Mouse (Mus musculus): ENCODE data around the gene Crhr1. TPM values are rescaled to one million over a fixed set of nuclear protein-coding genes. Genes with fewer than 3 reads are reported as not detected.
A peak's percentile ranks its signal among the peaks of the same experiment; 100 is the strongest.

The Crhr1 gene
- polyA plus RNA-seq, 1 experiment from 2014 or later = 3.0 TPM

- no peaks in the 10 kb centered on the region for H3K36me3 ChIP-seq (ENCODE audit: control insufficient read depth, insufficient read depth, low read length)
- H3K4me2 ChIP-seq (ENCODE audit: low read length) = no peak overlapping the region
- H3K9ac ChIP-seq (ENCODE audit: low read length) = no peak overlapping the region
- ATAC-seq = peak; percentile 86
- no peaks in the 10 kb centered on the region for H3K27me3 ChIP-seq (replicated peaks; ENCODE audit: control insufficient read depth, insufficient read depth, low read length)
- H3K4me1 ChIP-seq (ENCODE audit: control insufficient read depth, insufficient read depth, low read length) = peaks cover 8% of the 10 kb centered on the region
- WGBS = 19% methylated on average over 5 of the region's 5 CpGs
- no peak overlapping the region for H3K4me3 ChIP-seq (ENCODE audit: low read depth, low read length)
- peak overlapping the region; percentile 34; the same call in 1 of the 2 replicates for H3K27ac ChIP-seq (ENCODE audit: low read depth, low read length)
- H3K9me3 ChIP-seq (replicated peaks; ENCODE audit: control insufficient read depth, low read length) = no peaks in the 10 kb centered on the region
- peak; percentile 98 for DNase-seq (ENCODE audit: low spot score)
These were observed 26.3 kb upstream of the Crhr1 start for GRCm38 (mm10) chr11:104106329-104106728.

- no peak overlapping the region for H3K4me3 ChIP-seq (ENCODE audit: low read depth, low read length)
- no peaks in the 10 kb centered on the region for H3K27me3 ChIP-seq (replicated peaks; ENCODE audit: control insufficient read depth, insufficient read depth, low read length)
- no peaks in the 10 kb centered on the region for H3K36me3 ChIP-seq (ENCODE audit: control insufficient read depth, insufficient read depth, low read length)
- H3K9ac ChIP-seq (ENCODE audit: low read length) = no peak overlapping the region
- H3K9me3 ChIP-seq (replicated peaks; ENCODE audit: control insufficient read depth, low read length) = no peaks in the 10 kb centered on the region
- 65% methylated on average over 2 of the region's 2 CpGs for WGBS
- no peak overlapping the region for H3K4me2 ChIP-seq (ENCODE audit: low read length)
- ATAC-seq = no peak
- peak overlapping the region; percentile 30; the same call in 1 of the 2 replicates for H3K27ac ChIP-seq (ENCODE audit: low read depth, low read length)
- H3K4me1 ChIP-seq (ENCODE audit: control insufficient read depth, insufficient read depth, low read length) = peaks cover 8% of the 10 kb centered on the region
- DNase-seq (ENCODE audit: low spot score) = no peak
These were observed 25.7 kb upstream of the Crhr1 start for GRCm38 (mm10) chr11:104106969-104107368.

- H3K4me2 ChIP-seq (ENCODE audit: low read length) = no peak overlapping the region
- no peaks in the 10 kb centered on the region for H3K27me3 ChIP-seq (replicated peaks; ENCODE audit: control insufficient read depth, insufficient read depth, low read length)
- no peak overlapping the region for H3K4me3 ChIP-seq (ENCODE audit: low read depth, low read length)
- WGBS = 75% methylated on average over 1 of the region's 1 CpGs
- ATAC-seq (no peak), DNase-seq (ENCODE audit: low spot score) (no peak)
- H3K27ac ChIP-seq (ENCODE audit: low read depth, low read length) = no peak overlapping the region
- H3K9ac ChIP-seq (ENCODE audit: low read length) = no peak overlapping the region
- H3K4me1 ChIP-seq (ENCODE audit: control insufficient read depth, insufficient read depth, low read length) = no peaks in the 10 kb centered on the region; the same call in 1 of the 2 replicates
- H3K36me3 ChIP-seq (ENCODE audit: control insufficient read depth, insufficient read depth, low read length) = no peaks in the 10 kb centered on the region
- no peaks in the 10 kb centered on the region for H3K9me3 ChIP-seq (replicated peaks; ENCODE audit: control insufficient read depth, low read length)
These were observed 22.3 kb upstream of the Crhr1 start for GRCm38 (mm10) chr11:104110366-104110765.

GRCm38 (mm10) chr11:104111851-104112250 lies 20.8 kb upstream of the Crhr1 start:
- no peaks in the 10 kb centered on the region for H3K36me3 ChIP-seq (ENCODE audit: control insufficient read depth, insufficient read depth, low read length)
- ATAC-seq (no peak), DNase-seq (ENCODE audit: low spot score) (no peak)
- no peaks in the 10 kb centered on the region for H3K4me1 ChIP-seq (ENCODE audit: control insufficient read depth, insufficient read depth, low read length)
- no peak overlapping the region for H3K4me2 ChIP-seq (ENCODE audit: low read length)
- H3K27ac ChIP-seq (ENCODE audit: low read depth, low read length) = no peak overlapping the region
- no peaks in the 10 kb centered on the region for H3K27me3 ChIP-seq (replicated peaks; ENCODE audit: control insufficient read depth, insufficient read depth, low read length)
- no peak overlapping the region for H3K9ac ChIP-seq (ENCODE audit: low read length)
- H3K9me3 ChIP-seq (replicated peaks; ENCODE audit: control insufficient read depth, low read length) = no peaks in the 10 kb centered on the region
- 69% methylated on average over 11 of the region's 11 CpGs for WGBS
- H3K4me3 ChIP-seq (ENCODE audit: low read depth, low read length) = no peak overlapping the region

GRCm38 (mm10) chr11:104113699-104114098 lies 19.0 kb upstream of the Crhr1 start:
- Histone ChIP-seq H3K4me2 (ENCODE audit: low read length) (no peak overlapping the region), H3K9ac (ENCODE audit: low read length) (no peak overlapping the region), H3K27ac (ENCODE audit: low read depth, low read length) (no peak overlapping the region), H3K36me3 (ENCODE audit: control insufficient read depth, insufficient read depth, low read length) (no peaks in the 10 kb centered on the region), H3K4me1 (ENCODE audit: control insufficient read depth, insufficient read depth, low read length) (no peaks in the 10 kb centered on the region), H3K4me3 (ENCODE audit: low read depth, low read length) (no peak overlapping the region), H3K9me3 (replicated peaks; ENCODE audit: control insufficient read depth, low read length) (no peaks in the 10 kb centered on the region), H3K27me3 (replicated peaks; ENCODE audit: control insufficient read depth, insufficient read depth, low read length) (no peaks in the 10 kb centered on the region)
- ATAC-seq (no peak), DNase-seq (ENCODE audit: low spot score) (peak; percentile 47)
- WGBS = 52% methylated on average over 6 of the region's 6 CpGs

DNA sequence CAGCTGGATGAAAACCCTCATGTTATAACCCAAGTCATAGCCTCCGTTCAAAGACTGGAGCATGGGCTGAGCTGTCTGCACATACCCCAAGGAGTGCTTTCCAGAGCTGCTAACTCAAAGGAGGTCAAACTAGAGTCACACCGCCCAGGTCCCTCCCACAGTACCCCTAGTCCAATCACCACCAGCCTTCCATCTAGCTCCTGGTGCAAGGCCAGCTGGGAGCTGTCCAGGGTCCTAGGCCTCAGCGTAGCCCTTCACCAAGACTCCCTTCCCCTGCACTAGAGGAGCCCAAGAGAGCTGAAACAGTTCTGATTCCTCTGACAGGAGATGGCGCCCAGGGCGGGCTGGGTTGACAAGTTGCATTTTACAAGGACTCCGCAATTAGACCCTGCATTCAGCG lies 18.0 kb upstream of the Crhr1 start:
- no peaks in the 10 kb centered on the region for H3K9me3 ChIP-seq (replicated peaks; ENCODE audit: control insufficient read depth, low read length)
- no peak overlapping the region for H3K4me2 ChIP-seq (ENCODE audit: low read length)
- no peak overlapping the region for H3K4me3 ChIP-seq (ENCODE audit: low read depth, low read length)
- ATAC-seq = peak; percentile 72
- H3K36me3 ChIP-seq (ENCODE audit: control insufficient read depth, insufficient read depth, low read length) = no peaks in the 10 kb centered on the region
- peak; percentile 66 for DNase-seq (ENCODE audit: low spot score)
- no peak overlapping the region for H3K9ac ChIP-seq (ENCODE audit: low read length)
- H3K27me3 ChIP-seq (replicated peaks; ENCODE audit: control insufficient read depth, insufficient read depth, low read length) = no peaks in the 10 kb centered on the region
- H3K4me1 ChIP-seq (ENCODE audit: control insufficient read depth, insufficient read depth, low read length) = no peaks in the 10 kb centered on the region
- no peak overlapping the region for H3K27ac ChIP-seq (ENCODE audit: low read depth, low read length)
- 6% methylated on average over 7 of the region's 7 CpGs for WGBS

DNA sequence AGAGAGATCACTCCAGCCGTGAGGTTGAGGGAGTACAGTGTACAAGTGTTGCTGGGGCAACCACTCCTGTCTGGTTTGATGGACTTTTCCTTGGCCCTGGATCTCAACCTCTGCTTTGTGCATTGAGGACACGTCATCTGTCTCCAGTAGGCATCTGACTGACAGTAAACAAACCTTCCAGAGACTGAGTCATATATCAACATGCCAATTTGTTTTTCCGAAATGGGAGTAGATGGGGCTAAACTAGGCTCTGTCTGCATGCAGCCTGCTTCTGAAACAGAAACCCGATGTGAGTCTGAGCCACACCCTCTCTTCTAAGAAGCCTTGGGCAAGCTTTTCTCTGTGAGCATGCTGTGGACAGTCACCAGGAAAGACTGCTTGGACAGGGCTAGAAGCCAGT lies 14.3 kb upstream of the Crhr1 start:
- H3K4me1 ChIP-seq (ENCODE audit: control insufficient read depth, insufficient read depth, low read length) = no peaks in the 10 kb centered on the region
- ATAC-seq (no peak), DNase-seq (ENCODE audit: low spot score) (no peak)
- 73% methylated on average over 4 of the region's 4 CpGs for WGBS
- no peaks in the 10 kb centered on the region for H3K27me3 ChIP-seq (replicated peaks; ENCODE audit: control insufficient read depth, insufficient read depth, low read length)
- H3K9me3 ChIP-seq (replicated peaks; ENCODE audit: control insufficient read depth, low read length) = no peaks in the 10 kb centered on the region
- no peaks in the 10 kb centered on the region for H3K36me3 ChIP-seq (ENCODE audit: control insufficient read depth, insufficient read depth, low read length)
- no peak overlapping the region for H3K27ac ChIP-seq (ENCODE audit: low read depth, low read length)
- H3K4me2 ChIP-seq (ENCODE audit: low read length) = no peak overlapping the region
- H3K9ac ChIP-seq (ENCODE audit: low read length) = no peak overlapping the region
- no peak overlapping the region for H3K4me3 ChIP-seq (ENCODE audit: low read depth, low read length)

DNA sequence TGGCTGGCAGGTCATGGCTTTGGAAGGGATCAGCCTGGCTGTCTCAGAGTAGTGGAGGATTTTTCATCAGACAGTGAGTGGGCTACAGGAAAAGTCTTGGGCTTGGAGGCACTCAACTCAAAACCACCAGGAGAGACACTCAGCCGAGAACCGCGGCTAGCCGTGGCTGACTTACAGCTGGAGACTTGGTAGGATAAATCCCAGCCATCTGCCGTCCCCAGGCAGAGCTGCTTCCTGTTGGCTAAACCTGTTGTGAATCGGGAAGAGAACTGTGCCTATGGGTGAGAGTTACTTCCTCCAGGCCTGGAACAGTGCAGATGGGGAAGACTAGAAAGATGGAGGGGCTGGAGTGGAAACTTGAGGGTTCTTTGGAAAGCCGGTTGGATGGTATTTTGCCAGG lies 9.7 kb upstream of the Crhr1 start:
- ATAC-seq (no peak), DNase-seq (ENCODE audit: low spot score) (no peak)
- H3K36me3 ChIP-seq (ENCODE audit: control insufficient read depth, insufficient read depth, low read length) = no peaks in the 10 kb centered on the region
- no peak overlapping the region for H3K9ac ChIP-seq (ENCODE audit: low read length)
- no peak overlapping the region for H3K27ac ChIP-seq (ENCODE audit: low read depth, low read length)
- 74% methylated on average over 7 of the region's 7 CpGs for WGBS
- H3K27me3 ChIP-seq (replicated peaks; ENCODE audit: control insufficient read depth, insufficient read depth, low read length) = no peaks in the 10 kb centered on the region
- H3K4me2 ChIP-seq (ENCODE audit: low read length) = no peak overlapping the region
- H3K9me3 ChIP-seq (replicated peaks; ENCODE audit: control insufficient read depth, low read length) = no peaks in the 10 kb centered on the region
- H3K4me1 ChIP-seq (ENCODE audit: control insufficient read depth, insufficient read depth, low read length) = no peaks in the 10 kb centered on the region
- no peak overlapping the region for H3K4me3 ChIP-seq (ENCODE audit: low read depth, low read length)

- 86% methylated on average over 10 of the region's 10 CpGs for WGBS
- Histone ChIP-seq H3K4me1 (ENCODE audit: control insufficient read depth, insufficient read depth, low read length) (no peaks in the 10 kb centered on the region), H3K27me3 (replicated peaks; ENCODE audit: control insufficient read depth, insufficient read depth, low read length) (no peaks in the 10 kb centered on the region), H3K4me3 (ENCODE audit: low read depth, low read length) (no peak overlapping the region), H3K27ac (ENCODE audit: low read depth, low read length) (no peak overlapping the region), H3K9ac (ENCODE audit: low read length) (no peak overlapping the region), H3K9me3 (replicated peaks; ENCODE audit: control insufficient read depth, low read length) (no peaks in the 10 kb centered on the region), H3K36me3 (ENCODE audit: control insufficient read depth, insufficient read depth, low read length) (no peaks in the 10 kb centered on the region), H3K4me2 (ENCODE audit: low read length) (no peak overlapping the region)
- no peak for DNase-seq (ENCODE audit: low spot score)
- ATAC-seq = no peak
These were observed 9.2 kb upstream of the Crhr1 start for GRCm38 (mm10) chr11:104123479-104123878.
